Mouse (Mus musculus) neural tube, embryonic 11.5 days (tissue): ENCODE results near the gene Tbc1d5. TPM values are rescaled to one million over a fixed set of nuclear protein-coding genes. Genes with fewer than 3 reads are reported as not detected.

ENCODE experiments used
- ATAC-seq: fragments of 200-750 bp; cut with Nextera tagmentation; 2 replicates; pipeline ENCODE4 v1.8.0; 2017; ENCODE audit warnings: moderate number of reproducible peaks, mild to moderate bottlenecking, moderate TSS enrichment, moderate library complexity; ENCODE audit not compliant: insufficient read depth, low FRiP score, low TSS enrichment
- DNase-seq: peaks from one replicate; pipeline ENCODE4 v3.0.0-alpha.2; 2015; ENCODE audit warnings: low spot score
- H3K27ac ChIP-seq: fragments of 300-500 bp; sonication (generic); 2 replicates; pipeline ENCODE4 v1.5.1; 2014; ENCODE audit warnings: low read depth, mild to moderate bottlenecking, low read length
- H3K27me3 ChIP-seq: fragments of 300-500 bp; sonication (generic); 2 replicates; pipeline ENCODE4 v1.6.1; 2014; ENCODE audit warnings: mild to moderate bottlenecking, low read length, mixed read lengths; ENCODE audit not compliant: control insufficient read depth, insufficient read depth
- H3K36me3 ChIP-seq: fragments of 300-500 bp; sonication (generic); 2 replicates; pipeline ENCODE4 v1.6.1; 2014; ENCODE audit warnings: mild to moderate bottlenecking, low read length, moderate library complexity, mixed read lengths; ENCODE audit not compliant: control insufficient read depth, insufficient read depth
- H3K4me1 ChIP-seq: fragments of 300-500 bp; sonication (generic); 2 replicates; pipeline ENCODE4 v1.6.1; 2014; ENCODE audit warnings: low read length, mixed read lengths; ENCODE audit not compliant: control insufficient read depth, insufficient read depth
- H3K4me2 ChIP-seq: fragments of 300-500 bp; sonication (generic); 2 replicates; pipeline ENCODE4 v1.6.1; 2014; ENCODE audit warnings: low read depth, mild to moderate bottlenecking, moderate library complexity
- H3K4me3 ChIP-seq: fragments of 300-500 bp; sonication (generic); 2 replicates; pipeline ENCODE4 v1.5.1; 2014; ENCODE audit warnings: low read depth, low read length
- H3K9ac ChIP-seq: fragments of 300-500 bp; sonication (generic); 2 replicates; pipeline ENCODE4 v1.6.1; 2014; ENCODE audit warnings: mild to moderate bottlenecking, low read length
- H3K9me3 ChIP-seq: fragments of 300-500 bp; sonication (generic); 2 replicates; pipeline ENCODE4 v1.6.1; 2016; ENCODE audit warnings: low read length; ENCODE audit not compliant: control insufficient read depth
- WGBS: fragments of 180-500 bp; shearing (Covaris S2); extraction: QIAGEN DNeasy Blood & Tissue Kit; methylation state at CpG from one replicate; pipeline ENCODE4 v1.1.7; 2014; 5-methylcytosine and 5-hydroxymethylcytosine counted together
- polyA plus RNA-seq: library from polyadenylated mRNA; unstranded; fragments of >200 nt; fragmentation: Nextera tagmentation; extraction: Ambion mirVana; gene quantifications from 2 replicates; pipeline ENCODE4 v1.2.1, GENCODE M21; 2014

Tbc1d5 gene
- polyA plus RNA-seq, 1 experiment from 2014 or later: 11.6 TPM

DNA sequence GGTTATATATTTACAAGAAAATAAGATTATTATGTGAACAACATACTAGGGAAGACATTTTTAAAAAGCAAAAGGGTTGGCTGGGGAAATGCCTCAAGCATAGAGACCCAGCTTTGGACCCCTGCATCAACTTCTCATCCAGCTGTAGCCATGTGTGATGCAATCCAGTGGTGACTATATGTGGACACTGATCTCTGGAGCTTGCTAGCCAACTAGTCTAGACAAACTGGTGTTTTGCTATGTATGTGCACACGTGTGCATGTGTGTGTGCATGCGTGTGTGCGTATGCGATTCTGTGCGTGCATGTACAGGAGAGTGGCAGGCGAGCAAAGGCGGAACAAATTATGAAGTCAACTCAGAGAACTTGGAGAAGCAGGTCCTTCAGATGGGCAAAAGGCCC is 414.8 kb downstream of the Tbc1d5 start:
- DNase-seq (no peak), ATAC-seq (no peak)
- Histone ChIP-seq H3K4me3 (no peak overlapping the region), H3K4me2 (no peak overlapping the region), H3K36me3 (no peaks in the 10 kb centered on the region), H3K9me3 (no peaks in the 10 kb centered on the region), H3K27me3 (no peaks in the 10 kb centered on the region), H3K4me1 (no peaks in the 10 kb centered on the region), H3K27ac (no peak overlapping the region), H3K9ac (no peak overlapping the region)
- WGBS: 92% methylated on average over 7 of the region's 7 CpGs

DNA sequence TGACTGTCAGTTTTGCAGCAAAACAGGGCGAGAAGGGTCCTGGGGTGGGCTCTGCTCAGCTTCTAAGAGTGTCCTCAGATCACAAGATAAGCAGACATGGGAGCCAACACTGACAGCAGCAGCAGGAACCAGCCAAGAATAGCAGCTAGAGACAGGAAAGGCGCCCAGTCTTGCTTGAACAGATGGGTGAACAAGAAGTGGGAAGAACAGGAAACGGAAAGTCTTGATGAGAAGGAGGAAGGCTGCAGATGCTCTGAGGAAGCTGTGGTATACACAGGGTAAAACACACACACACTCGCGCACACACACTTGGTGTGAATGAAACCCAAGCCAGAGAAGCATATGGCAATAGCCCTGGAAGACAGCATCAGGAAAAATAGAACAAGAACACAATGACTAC is 415.7 kb downstream of the Tbc1d5 start:
- Histone ChIP-seq H3K4me1 (no peaks in the 10 kb centered on the region), H3K36me3 (no peaks in the 10 kb centered on the region), H3K9ac (no peak overlapping the region), H3K27ac (no peak overlapping the region), H3K27me3 (no peaks in the 10 kb centered on the region), H3K4me2 (no peak overlapping the region), H3K4me3 (no peak overlapping the region), H3K9me3 (no peaks in the 10 kb centered on the region)
- DNase-seq (no peak), ATAC-seq (no peak)
- WGBS: 86% methylated on average over 5 of the region's 5 CpGs

DNA sequence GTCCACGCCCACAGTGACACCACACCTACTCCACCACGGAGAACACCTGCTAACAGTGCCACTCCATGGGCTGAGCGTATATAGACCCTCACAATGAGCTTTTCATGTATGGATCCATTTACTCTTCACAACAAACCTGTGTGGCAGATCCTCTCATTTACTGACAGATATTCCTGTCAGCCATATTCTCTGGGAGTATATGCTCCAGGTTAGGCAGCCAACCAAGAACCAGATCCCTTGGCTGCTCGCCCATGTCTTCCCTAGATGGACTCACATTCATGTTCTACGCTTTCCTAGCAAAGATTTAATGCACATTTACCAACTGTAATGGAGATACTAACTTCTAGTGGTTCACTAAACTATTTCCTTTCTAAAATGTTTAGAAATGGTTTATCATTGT is 416.9 kb downstream of the Tbc1d5 start:
- no peaks in the 10 kb centered on the region for H3K27me3 ChIP-seq
- no peak overlapping the region for H3K27ac ChIP-seq
- no peak overlapping the region for H3K9ac ChIP-seq
- WGBS: 88% methylated on average over 5 of the region's 5 CpGs
- DNase-seq (no peak), ATAC-seq (no peak)
- H3K4me1 ChIP-seq: no peaks in the 10 kb centered on the region
- no peaks in the 10 kb centered on the region for H3K36me3 ChIP-seq
- no peaks in the 10 kb centered on the region for H3K9me3 ChIP-seq
- H3K4me3 ChIP-seq: no peak overlapping the region
- H3K4me2 ChIP-seq: no peak overlapping the region

DNA sequence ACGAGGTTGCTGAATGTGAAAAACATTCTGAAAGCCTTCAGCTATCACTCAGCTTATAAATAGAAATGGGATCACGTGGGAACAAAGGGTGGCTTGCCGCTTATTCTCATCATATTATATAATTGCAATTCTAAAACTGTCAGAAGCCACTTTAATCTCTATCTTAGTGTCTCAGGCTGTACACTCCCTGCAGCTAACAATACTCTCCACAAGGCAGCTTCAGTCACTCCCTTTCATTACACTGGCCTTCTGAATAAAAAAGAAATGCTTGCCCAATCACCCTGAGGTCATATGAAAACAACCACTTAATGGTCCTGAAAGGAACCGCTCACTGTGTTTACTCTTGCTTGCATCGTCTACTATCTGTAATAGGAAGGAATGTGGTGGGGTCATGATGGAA is 418.1 kb downstream of the Tbc1d5 start:
- ATAC-seq (no peak), DNase-seq (no peak)
- Histone ChIP-seq H3K27me3 (no peaks in the 10 kb centered on the region), H3K4me3 (no peak overlapping the region), H3K9me3 (no peaks in the 10 kb centered on the region), H3K36me3 (no peaks in the 10 kb centered on the region), H3K27ac (no peak overlapping the region), H3K4me2 (no peak overlapping the region), H3K4me1 (no peaks in the 10 kb centered on the region), H3K9ac (no peak overlapping the region)
- WGBS: 56% methylated on average over 5 of the region's 5 CpGs

DNA sequence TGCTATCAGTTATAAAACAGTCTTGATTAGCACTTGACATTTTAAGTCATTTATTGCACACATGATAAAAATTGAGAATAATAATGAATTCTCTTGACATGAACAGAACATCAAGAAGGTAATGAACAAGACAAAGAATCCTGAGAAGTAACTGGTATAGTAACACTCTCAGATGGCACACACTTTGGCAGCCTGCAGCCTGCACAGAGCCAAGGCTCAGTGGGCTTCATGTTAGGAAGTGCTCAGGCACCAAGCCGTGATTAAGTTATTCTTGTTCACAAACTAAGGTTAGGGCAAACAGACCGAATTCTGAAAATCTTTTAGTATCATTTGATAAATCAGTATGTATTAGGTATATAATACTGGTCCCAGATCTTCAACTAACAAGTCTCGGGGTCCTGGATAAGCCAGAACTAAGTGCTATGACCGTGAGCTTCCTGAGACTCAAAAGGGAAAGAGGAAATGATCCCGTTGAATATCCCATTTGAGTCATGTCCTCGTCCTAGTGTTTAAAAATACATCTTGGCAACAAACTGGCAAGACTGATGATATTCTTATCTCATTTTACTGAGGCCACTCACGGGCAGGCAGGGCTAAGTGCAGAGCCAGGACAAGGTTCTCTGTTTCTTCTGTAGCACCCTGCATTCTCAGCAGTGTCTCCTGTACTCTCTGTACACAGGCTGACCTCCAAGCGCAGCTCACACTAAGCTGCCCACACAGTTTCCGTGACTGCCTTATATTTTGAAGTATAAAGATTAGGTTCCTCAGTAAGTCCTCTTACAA is 425.6 kb downstream of the Tbc1d5 start:
- WGBS: 86% methylated on average over 9 of the region's 9 CpGs
- H3K36me3 ChIP-seq: no peaks in the 10 kb centered on the region
- DNase-seq (no peak), ATAC-seq (no peak)
- H3K4me1 ChIP-seq: no peaks in the 10 kb centered on the region
- H3K27me3 ChIP-seq: no peaks in the 10 kb centered on the region
- H3K9me3 ChIP-seq: no peaks in the 10 kb centered on the region
- no peak overlapping the region for H3K9ac ChIP-seq
- H3K4me2 ChIP-seq: no peak overlapping the region
- H3K4me3 ChIP-seq: no peak overlapping the region
- no peak overlapping the region for H3K27ac ChIP-seq

DNA sequence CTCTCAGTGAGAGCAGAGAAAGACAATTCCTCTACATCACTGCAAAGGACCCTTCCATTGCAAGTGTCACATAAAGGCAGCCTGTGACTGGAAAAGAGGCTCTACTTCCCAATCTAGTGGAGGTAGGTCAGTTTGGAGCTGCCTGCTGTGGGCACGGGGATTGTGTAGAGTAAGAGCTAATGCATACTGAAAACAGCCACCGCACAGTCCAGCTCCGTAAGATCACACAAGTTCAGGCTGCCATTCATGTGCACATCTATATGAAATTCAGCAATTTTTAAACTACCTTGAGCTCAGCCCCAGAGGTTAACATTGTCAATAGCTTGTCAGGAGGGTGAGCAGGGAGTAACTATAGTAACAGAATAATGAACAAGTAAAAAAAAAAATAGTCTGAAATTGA is 426.4 kb downstream of the Tbc1d5 start:
- Histone ChIP-seq H3K27ac (no peak overlapping the region), H3K9ac (no peak overlapping the region), H3K4me2 (no peak overlapping the region), H3K27me3 (no peaks in the 10 kb centered on the region), H3K9me3 (no peaks in the 10 kb centered on the region), H3K4me3 (no peak overlapping the region), H3K4me1 (no peaks in the 10 kb centered on the region), H3K36me3 (no peaks in the 10 kb centered on the region)
- DNase-seq: no peak
- 94% methylated on average over 3 of the region's 3 CpGs for WGBS
- no peak for ATAC-seq

DNA sequence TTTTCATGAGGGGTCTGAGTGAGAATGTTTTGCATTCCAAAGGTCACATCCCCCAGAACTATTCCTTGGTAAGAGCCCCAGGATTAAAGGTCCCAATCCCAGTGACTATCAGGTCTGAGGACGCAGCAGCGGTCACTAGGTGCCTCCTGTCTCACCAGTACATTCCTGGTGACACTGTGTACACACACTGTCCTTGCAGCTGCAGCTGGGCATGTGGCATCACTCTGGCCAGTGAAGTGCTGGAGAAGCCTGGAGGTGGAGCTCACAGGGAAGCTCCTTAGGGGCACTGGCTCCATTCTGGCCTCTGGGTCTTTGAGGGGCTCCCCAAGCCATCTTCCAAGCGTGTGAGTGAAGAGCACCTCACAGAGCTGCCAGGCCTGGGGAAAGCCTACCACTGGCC is 427.2 kb downstream of the Tbc1d5 start:
- WGBS: 88% methylated on average over 3 of the region's 3 CpGs
- Histone ChIP-seq H3K27me3 (no peaks in the 10 kb centered on the region), H3K36me3 (no peaks in the 10 kb centered on the region), H3K4me1 (no peaks in the 10 kb centered on the region), H3K27ac (no peak overlapping the region), H3K4me2 (no peak overlapping the region), H3K4me3 (no peak overlapping the region), H3K9ac (no peak overlapping the region), H3K9me3 (no peaks in the 10 kb centered on the region)
- no peak for DNase-seq
- ATAC-seq: no peak

DNA sequence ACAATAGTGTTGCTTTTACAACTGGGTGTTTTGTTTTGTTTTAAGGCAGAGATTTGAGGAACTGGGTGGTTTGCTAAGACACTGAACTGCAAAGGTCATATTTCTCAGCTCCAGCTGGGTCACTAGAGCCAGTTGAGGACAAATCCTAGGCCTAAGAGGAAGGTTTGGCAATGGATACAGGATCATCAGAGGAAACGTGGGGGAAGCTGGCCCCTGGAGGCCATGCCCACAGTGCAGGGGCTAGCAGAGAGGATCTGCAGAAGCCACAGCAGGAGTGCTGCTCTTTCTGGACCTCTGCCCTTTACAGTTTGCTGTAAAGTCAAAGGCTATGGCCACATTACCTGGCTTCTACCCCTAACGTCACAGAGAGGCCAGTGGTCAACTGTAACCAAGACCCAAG is 428.3 kb downstream of the Tbc1d5 start:
- WGBS: 38% methylated on average over 2 of the region's 2 CpGs
- no peak for DNase-seq

DNA sequence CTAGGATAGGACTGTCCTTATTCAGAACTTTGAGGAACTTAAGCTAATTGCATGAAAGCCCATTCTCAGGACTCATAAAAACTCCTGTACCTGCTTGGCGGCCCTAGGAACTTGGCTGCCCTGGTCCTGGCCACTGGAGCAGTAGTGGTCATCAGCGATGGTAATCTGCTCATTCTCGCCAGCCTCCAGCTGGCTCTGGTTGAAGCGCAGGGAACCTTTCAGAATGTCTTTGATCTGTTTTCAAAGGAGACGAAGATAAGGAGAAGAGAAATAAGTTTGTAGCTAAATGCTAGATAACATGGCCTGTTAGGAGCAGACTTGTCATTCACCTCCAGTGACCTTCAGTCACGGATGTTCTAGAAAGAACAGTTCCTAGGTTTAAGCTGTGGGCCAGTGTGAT is 437.8 kb downstream of the Tbc1d5 start:
- H3K9ac ChIP-seq: no peak overlapping the region
- H3K9me3 ChIP-seq: no peaks in the 10 kb centered on the region
- no peaks in the 10 kb centered on the region for H3K4me1 ChIP-seq
- no peak for DNase-seq
- no peak overlapping the region for H3K4me2 ChIP-seq
- no peak for ATAC-seq
- H3K27ac ChIP-seq: no peak overlapping the region
- H3K4me3 ChIP-seq: no peak overlapping the region
- 80% methylated on average over 6 of the region's 6 CpGs for WGBS
- H3K36me3 ChIP-seq: no peaks in the 10 kb centered on the region
- H3K27me3 ChIP-seq: no peaks in the 10 kb centered on the region

More for the DNA sequence above, 428.3 kb downstream of the Tbc1d5 start:
- no peak overlapping the region for H3K4me3 ChIP-seq
- no peak overlapping the region for H3K9ac ChIP-seq
- no peaks in the 10 kb centered on the region for H3K9me3 ChIP-seq
- no peaks in the 10 kb centered on the region for H3K27me3 ChIP-seq
- no peak overlapping the region for H3K27ac ChIP-seq
- H3K36me3 ChIP-seq: no peaks in the 10 kb centered on the region
- no peaks in the 10 kb centered on the region for H3K4me1 ChIP-seq
- ATAC-seq: no peak
- no peak overlapping the region for H3K4me2 ChIP-seq
